Mouse (Mus musculus): ENCODE data around the gene Klf2. TPM values are rescaled to one million over a fixed set of nuclear protein-coding genes. Genes with fewer than 3 reads are reported as not detected.
A peak's percentile ranks its signal among the peaks of the same experiment; 100 is the strongest.

Gene Klf2
- total and polyA plus RNA-seq, 3 experiments, result 0.12 to 1.4 TPM; not detected in 1

GRCm38 (mm10) chr8:72337034-72337433 lies 18.2 kb downstream of the Klf2 start:
- Histone ChIP-seq H3K27me3 (replicated peaks) (no peaks in the 10 kb centered on the region), H3K27ac (ENCODE audit: insufficient read depth, low read depth) (no peak overlapping the region), H3K79me2 (replicated peaks; ENCODE audit: control insufficient read depth, extremely low read depth, insufficient read depth, poor library complexity, severe bottlenecking) (no peaks in the 10 kb centered on the region), H3K4me3 (replicated peaks in 1 of 3; ENCODE audit: low read depth in 2 of 3, low read length in 2 of 3, poor library complexity in 1 of 3) (no peak overlapping the region), H3K36me3 (replicated peaks in 1 of 2; ENCODE audit: control insufficient read depth in 1 of 2, insufficient read depth in 1 of 2, low read length in 1 of 2) (peaks cover 5 to 57% of the 10 kb centered on the region in 2 experiments), H3K9ac (ENCODE audit: insufficient read depth, low read depth) (no peak overlapping the region), H3K4me1 (ENCODE audit: control insufficient read depth in 1 of 2, insufficient read depth in 2 of 2) (no peaks in the 10 kb centered on the region), H3K9me3 (replicated peaks; ENCODE audit: low read length) (no peaks in the 10 kb centered on the region), H3K4me2 (ENCODE audit: insufficient read depth, low read depth, poor library complexity, severe bottlenecking) (no peak overlapping the region)
- in situ Hi-C loops (cut with MboI; ENCODE audit: low pct_ligation_motif_present, low pct_unique_long_range_greater_than_20kb, low sequenced_read_pairs) (no loop called here), dilution Hi-C loops (cut with MboI; ENCODE audit: extremely low pct_ligation_motif_present, extremely low pct_unique_long_range_greater_than_20kb, low sequenced_read_pairs) (no loop called here)
- no peak for DNase-seq (ENCODE audit: extremely low read depth)
- TF ChIP-seq MEF2A (IDR thresholded peaks at IDR 0.05; ENCODE audit: borderline replicate concordance, low read depth, low read length), result no peak
- TF ChIP-seq POLR2A (IDR thresholded peaks at IDR 0.05; ENCODE audit: low read depth, low read length), result no peak
- TF ChIP-seq ZMIZ1 (IDR thresholded peaks at IDR 0.05; ENCODE audit: low read depth, low read length), result no peak

DNA sequence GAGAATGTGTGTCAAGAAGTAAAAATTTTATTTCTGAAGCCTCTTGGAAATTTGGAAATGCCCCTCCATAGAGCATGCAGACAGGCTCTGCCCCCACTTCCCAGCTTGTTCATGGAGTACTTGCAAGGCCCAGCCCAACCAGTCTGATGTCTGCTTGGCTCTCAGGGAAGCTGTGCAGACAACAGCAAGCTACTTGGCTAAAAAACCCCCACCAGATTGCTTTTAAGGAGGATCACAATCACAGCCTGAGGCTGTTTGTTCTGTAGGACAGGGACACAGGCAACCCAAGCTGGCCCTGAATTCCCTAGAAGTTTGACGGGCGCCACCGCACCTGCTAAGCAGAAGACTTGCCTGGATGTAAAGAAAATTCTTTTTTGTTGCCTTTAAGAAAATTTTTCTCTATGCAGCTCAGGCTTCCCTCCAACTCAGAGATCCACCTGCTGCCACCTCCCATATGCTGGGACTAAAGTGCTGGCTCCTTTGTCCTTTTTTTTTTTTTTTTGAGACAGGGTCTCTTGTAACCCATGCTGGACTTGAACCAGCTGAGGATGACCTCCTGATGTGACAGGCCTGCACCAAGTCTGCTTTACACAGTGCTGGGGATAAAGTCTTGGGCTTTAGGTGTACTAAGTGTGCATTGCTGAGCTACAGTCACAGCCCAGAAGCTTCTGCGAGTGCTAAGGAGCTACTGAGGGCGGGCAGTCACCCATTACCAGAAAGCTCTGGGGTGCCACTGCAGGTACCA lies 23.9 kb downstream of the Klf2 start:
- dilution Hi-C loops (cut with MboI; ENCODE audit: extremely low pct_ligation_motif_present, extremely low pct_unique_long_range_greater_than_20kb, low sequenced_read_pairs) (no loop called here), in situ Hi-C loops (cut with MboI; ENCODE audit: low pct_ligation_motif_present, low pct_unique_long_range_greater_than_20kb, low sequenced_read_pairs) (no loop called here)
- Histone ChIP-seq H3K79me2 (replicated peaks; ENCODE audit: control insufficient read depth, extremely low read depth, insufficient read depth, poor library complexity, severe bottlenecking) (no peaks in the 10 kb centered on the region), H3K4me1 (ENCODE audit: control insufficient read depth in 1 of 2, insufficient read depth in 2 of 2) (peaks cover 0 to 26% of the 10 kb centered on the region in 2 experiments; a peak in 2 of 4 replicates), H3K36me3 (replicated peaks in 1 of 2; ENCODE audit: control insufficient read depth in 1 of 2, insufficient read depth in 1 of 2, low read length in 1 of 2) (peaks cover 12 to 80% of the 10 kb centered on the region in 2 experiments), H3K4me2 (ENCODE audit: insufficient read depth, low read depth, poor library complexity, severe bottlenecking) (no peak overlapping the region), H3K27ac (ENCODE audit: insufficient read depth, low read depth) (no peak overlapping the region), H3K9me3 (replicated peaks; ENCODE audit: low read length) (no peaks in the 10 kb centered on the region), H3K4me3 (replicated peaks in 1 of 3; ENCODE audit: low read depth in 2 of 3, low read length in 2 of 3, poor library complexity in 1 of 3) (no peak overlapping the region), H3K27me3 (replicated peaks) (no peaks in the 10 kb centered on the region), H3K9ac (ENCODE audit: insufficient read depth, low read depth) (no peak overlapping the region)
- no peak for TF ChIP-seq KAT2A (IDR thresholded peaks at IDR 0.05; ENCODE audit: insufficient replicate concordance, low read length)
- no peak for TF ChIP-seq ZC3H11A (IDR thresholded peaks at IDR 0.05; ENCODE audit: low read depth, low read length)
- TF ChIP-seq USF2 (conservative IDR thresholded peaks at IDR 0.05; ENCODE audit: low read depth, low read length), result no peak
- no peak for TF ChIP-seq ZKSCAN1 (IDR thresholded peaks at IDR 0.05; ENCODE audit: borderline replicate concordance, low read depth, low read length)
- no peak for TF ChIP-seq USF1 (IDR thresholded peaks at IDR 0.05; ENCODE audit: low read depth, low read length)
- TF ChIP-seq MEF2A (IDR thresholded peaks at IDR 0.05; ENCODE audit: borderline replicate concordance, low read depth, low read length), result no peak
- no peak for TF ChIP-seq MYC (IDR thresholded peaks at IDR 0.05; ENCODE audit: low read depth, low read length)
- no peak for TF ChIP-seq POLR2A (IDR thresholded peaks at IDR 0.05; ENCODE audit: low read depth, low read length)
- TF ChIP-seq CHD2 (IDR thresholded peaks at IDR 0.05; ENCODE audit: low read length), result no peak
- TF ChIP-seq MXI1 (IDR thresholded peaks at IDR 0.05; ENCODE audit: low read depth, low read length), result no peak
- no peak for TF ChIP-seq HCFC1 (IDR thresholded peaks at IDR 0.05; ENCODE audit: low read depth, low read length)
- DNase-seq (ENCODE audit: extremely low read depth), result no peak

DNA sequence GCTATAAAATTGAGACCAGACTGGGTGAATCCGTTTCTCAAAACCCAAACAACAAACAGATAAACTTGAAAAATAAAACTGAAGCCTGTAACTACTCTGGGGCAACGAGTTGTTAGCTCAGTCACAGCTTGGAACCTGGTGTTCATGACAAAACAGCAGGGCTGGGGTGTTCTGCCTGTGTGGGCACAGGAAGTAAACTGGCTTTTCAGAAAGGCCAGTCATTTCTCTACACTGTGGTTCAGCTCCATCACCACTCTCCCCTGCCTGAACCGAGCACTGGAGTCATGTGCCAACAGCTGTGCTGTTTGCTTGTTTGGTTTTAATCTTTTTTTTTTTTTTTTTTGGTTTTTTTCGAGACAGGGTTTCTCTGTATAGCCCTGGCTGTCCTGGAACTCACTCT lies 24.9 kb downstream of the Klf2 start:
- DNase-seq (ENCODE audit: extremely low read depth), result peak; percentile 78
- peaks cover 0 to 36% of the 10 kb centered on the region in 2 experiments; a peak in 2 of 4 replicates for H3K4me1 ChIP-seq (ENCODE audit: control insufficient read depth in 1 of 2, insufficient read depth in 2 of 2)
- no peak overlapping the region for H3K4me2 ChIP-seq (ENCODE audit: insufficient read depth, low read depth, poor library complexity, severe bottlenecking)
- in situ Hi-C loops (cut with MboI; ENCODE audit: low pct_ligation_motif_present, low pct_unique_long_range_greater_than_20kb, low sequenced_read_pairs) (no loop called here), dilution Hi-C loops (cut with MboI; ENCODE audit: extremely low pct_ligation_motif_present, extremely low pct_unique_long_range_greater_than_20kb, low sequenced_read_pairs) (no loop called here)
- no peaks in the 10 kb centered on the region for H3K79me2 ChIP-seq (replicated peaks; ENCODE audit: control insufficient read depth, extremely low read depth, insufficient read depth, poor library complexity, severe bottlenecking)
- H3K27ac ChIP-seq (ENCODE audit: insufficient read depth, low read depth), result no peak overlapping the region
- peaks cover 12 to 79% of the 10 kb centered on the region in 2 experiments for H3K36me3 ChIP-seq (replicated peaks in 1 of 2; ENCODE audit: control insufficient read depth in 1 of 2, insufficient read depth in 1 of 2, low read length in 1 of 2)
- no peaks in the 10 kb centered on the region for H3K9me3 ChIP-seq (replicated peaks; ENCODE audit: low read length)
- H3K9ac ChIP-seq (ENCODE audit: insufficient read depth, low read depth), result no peak overlapping the region
- no peak overlapping the region for H3K4me3 ChIP-seq (replicated peaks in 1 of 3; ENCODE audit: low read depth in 2 of 3, low read length in 2 of 3, poor library complexity in 1 of 3)
- H3K27me3 ChIP-seq (replicated peaks), result no peaks in the 10 kb centered on the region
- TF ChIP-seq E2F4 (IDR thresholded peaks at IDR 0.05; ENCODE audit: insufficient replicate concordance, low read depth, low read length) (no peak), ETS1 (conservative IDR thresholded peaks at IDR 0.05; ENCODE audit: low read depth, low read length) (peak; percentile 56; the same call in 1 of the 2 replicates), ZNF384 (IDR thresholded peaks at IDR 0.05; ENCODE audit: low read depth, low read length) (peak; percentile 86), RAD21 (IDR thresholded peaks at IDR 0.05; ENCODE audit: low read depth, low read length) (no peak), MXI1 (IDR thresholded peaks at IDR 0.05; ENCODE audit: low read depth, low read length) (no peak), RCOR1 (conservative IDR thresholded peaks at IDR 0.05; ENCODE audit: low read depth, low read length) (0 out of 2 replicates have a peak, but pooled peaks have one; percentile 22), ZC3H11A (IDR thresholded peaks at IDR 0.05; ENCODE audit: low read depth, low read length) (no peak), USF1 (IDR thresholded peaks at IDR 0.05; ENCODE audit: low read depth, low read length) (no peak), SIN3A (IDR thresholded peaks at IDR 0.05; ENCODE audit: low read length) (no peak), JUND (conservative IDR thresholded peaks at IDR 0.05; ENCODE audit: low read depth, low read length) (peak; percentile 68), MAZ (IDR thresholded peaks at IDR 0.05; ENCODE audit: low read depth, low read length) (peak; percentile 29; the same call in 1 of the 2 replicates), MEF2A (IDR thresholded peaks at IDR 0.05; ENCODE audit: borderline replicate concordance, low read depth, low read length) (peak; percentile 50; the same call in 1 of the 2 replicates), MAX (IDR thresholded peaks at IDR 0.05; ENCODE audit: low read length) (no peak), BHLHE40 (IDR thresholded peaks at IDR 0.05; ENCODE audit: low read depth, low read length) (peak; percentile 92), JUN (IDR thresholded peaks at IDR 0.05; ENCODE audit: insufficient read depth, low read depth, low read length) (0 out of 2 replicates have a peak, but pooled peaks have one; percentile 17), POLR2A (IDR thresholded peaks at IDR 0.05; ENCODE audit: low read depth, low read length) (no peak)

All from CH12.LX (cell line).